Mouse (Mus musculus) small intestine, adult 2 months (tissue): Measurements from ENCODE around the gene Mon1b. TPM values are rescaled to one million over a fixed set of nuclear protein-coding genes. Genes with fewer than 3 reads are reported as not detected.

Source experiments
- H3K27ac ChIP-seq: fragments of 200-500 bp; 2 replicates; pipeline ENCODE4 v1.5.1; 2012; ENCODE audit warnings: low read depth, low read length, control low read depth, inconsistent platforms; ENCODE audit not compliant: insufficient read depth
- H3K27me3 ChIP-seq: fragments of 200-500 bp; 2 replicates; pipeline ENCODE4 v1.6.1; 2012; ENCODE audit warnings: mild to moderate bottlenecking, moderate library complexity, low read length, inconsistent platforms; ENCODE audit not compliant: control insufficient read depth, insufficient read depth
- H3K36me3 ChIP-seq: fragments of 200-500 bp; 2 replicates; pipeline ENCODE4 v1.6.1; 2012; ENCODE audit warnings: mild to moderate bottlenecking, low read length, control low read depth, inconsistent platforms; ENCODE audit not compliant: control insufficient read depth, insufficient read depth
- H3K4me1 ChIP-seq: fragments of 200-500 bp; 2 replicates; pipeline ENCODE4 v1.6.1; 2012; ENCODE audit warnings: low read length, inconsistent platforms, mixed read lengths; ENCODE audit not compliant: control insufficient read depth, insufficient read depth, insufficient read length
- H3K4me3 ChIP-seq: fragments of 200-500 bp; 2 replicates; pipeline ENCODE4 v1.5.1; 2012; ENCODE audit warnings: low read depth, mild to moderate bottlenecking, control low read depth, inconsistent platforms, low read length, moderate library complexity
- CTCF ChIP-seq: fragments of 200-500 bp; IDR thresholded peaks from 2 replicates; pipeline ENCODE4 v1.5.1; 2012; ENCODE audit warnings: low read depth, mild to moderate bottlenecking, control low read depth, inconsistent platforms, low read length, moderate library complexity, mixed read lengths; ENCODE audit not compliant: insufficient replicate concordance, insufficient read length; ENCODE audit errors: extremely low read depth
- POLR2A ChIP-seq: fragments of 200-500 bp; IDR thresholded peaks from 2 replicates; pipeline ENCODE4 v1.6.1; 2012; ENCODE audit warnings: low read depth, mild to moderate bottlenecking, control low read depth, inconsistent platforms, low read length, moderate library complexity
- WGBS: fragments of 180-500 bp; shearing (Covaris S2); methylation state at CpG from one replicate; pipeline ENCODE4 v1.1.7; 2018; 5-methylcytosine and 5-hydroxymethylcytosine counted together
- polyA plus RNA-seq: library from polyadenylated mRNA; depleted of rRNA; stranded (reverse); fragments of >200 nt; gene quantifications from 2 replicates; pipeline ENCODE4 v1.2.3, GENCODE M21; 2012

The Mon1b gene
- polyA plus RNA-seq, 1 experiment: 9.9 TPM

DNA sequence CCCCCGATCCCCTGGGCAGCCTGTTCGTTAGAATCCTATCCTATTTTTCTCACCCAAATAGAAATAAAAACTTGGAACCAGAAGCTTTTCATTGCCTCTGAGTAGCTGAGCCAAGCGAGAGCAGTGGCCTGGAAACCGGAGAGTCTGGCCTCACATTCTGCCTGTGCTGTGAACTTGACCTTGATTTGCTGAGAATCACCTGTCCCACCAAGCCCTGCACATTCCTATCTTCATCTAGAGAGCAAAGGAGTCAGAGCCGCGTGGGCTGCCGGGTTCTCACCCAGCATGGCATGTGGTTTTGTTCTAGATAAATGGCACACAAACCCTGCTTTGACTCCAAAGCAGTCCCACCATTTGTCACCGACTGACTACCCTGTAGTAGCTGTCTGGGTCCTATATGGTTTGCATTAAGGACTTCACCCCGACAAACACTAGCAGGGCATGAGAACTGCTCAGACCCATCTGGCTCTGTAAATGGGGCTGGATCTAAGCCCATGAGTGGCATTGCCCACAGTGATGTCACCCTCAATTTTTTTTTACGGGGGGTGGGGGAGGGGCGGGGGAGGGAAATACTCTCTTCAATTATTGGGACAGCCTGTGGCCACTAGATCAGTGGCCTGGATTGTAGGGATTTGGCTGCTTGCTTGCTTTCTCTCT is 37.3 kb downstream of the Mon1b start:
- Histone ChIP-seq H3K36me3 (no peaks in the 10 kb centered on the region), H3K27ac (no peak overlapping the region), H3K27me3 (no peaks in the 10 kb centered on the region), H3K4me1 (no peaks in the 10 kb centered on the region), H3K4me3 (no peak overlapping the region)
- TF ChIP-seq POLR2A (no peak), CTCF (no peak)
- WGBS: 83% methylated on average over 11 of the region's 11 CpGs

- WGBS: 48% methylated on average over 3 of the region's 3 CpGs
- H3K36me3 ChIP-seq: no peaks in the 10 kb centered on the region
- TF ChIP-seq POLR2A (no peak), CTCF (no peak)
- H3K4me1 ChIP-seq: no peaks in the 10 kb centered on the region
- H3K4me3 ChIP-seq: no peak overlapping the region
- H3K27ac ChIP-seq: no peak overlapping the region
- H3K27me3 ChIP-seq: no peaks in the 10 kb centered on the region
Observed at GRCm38 (mm10) chr8:113673300-113673699, 37.9 kb downstream of the Mon1b start.

DNA sequence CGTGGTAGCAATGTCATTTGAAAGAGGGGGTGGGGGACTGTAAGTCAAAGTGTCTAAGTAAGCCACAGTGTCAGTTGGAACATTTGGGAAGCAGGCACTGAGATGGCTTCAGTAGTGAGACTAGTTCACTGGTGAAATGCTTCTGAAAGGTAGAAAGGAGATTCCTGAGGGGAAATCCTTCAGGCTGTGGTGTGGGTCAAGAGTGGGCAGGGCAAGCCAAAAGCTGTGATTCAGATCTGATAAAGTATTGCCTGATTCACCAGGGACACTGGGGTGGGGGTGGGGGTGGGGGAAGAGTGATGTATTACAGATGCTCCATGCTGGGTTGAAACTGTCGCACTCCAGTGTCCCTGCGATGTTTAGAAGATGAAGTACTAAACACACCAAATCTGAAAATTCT is 39.2 kb downstream of the Mon1b start:
- no peaks in the 10 kb centered on the region for H3K4me1 ChIP-seq
- no peak overlapping the region for H3K4me3 ChIP-seq
- no peaks in the 10 kb centered on the region for H3K27me3 ChIP-seq
- WGBS: 66% methylated on average over 3 of the region's 3 CpGs
- TF ChIP-seq CTCF (no peak), POLR2A (no peak)
- H3K27ac ChIP-seq: no peak overlapping the region
- no peaks in the 10 kb centered on the region for H3K36me3 ChIP-seq

DNA sequence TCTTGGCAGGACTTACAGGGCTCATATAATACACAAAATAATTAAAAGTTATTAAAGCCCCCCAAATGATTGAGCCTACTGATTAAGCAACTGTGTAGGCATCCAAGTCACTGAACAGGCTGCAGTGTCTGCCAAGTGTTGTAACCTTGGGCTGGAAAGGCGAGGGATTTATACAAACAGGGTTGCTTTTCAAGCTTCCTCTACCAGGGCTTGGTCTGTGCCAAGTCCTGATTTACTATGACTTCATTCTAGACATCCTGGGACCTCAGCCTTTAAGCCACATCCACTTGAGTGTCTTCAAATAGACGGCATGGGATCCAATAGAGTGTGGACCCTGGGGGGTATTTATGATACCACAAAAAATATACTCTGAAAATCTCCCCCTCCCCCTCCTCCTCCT is 39.9 kb downstream of the Mon1b start:
- WGBS: 59% methylated on average over 2 of the region's 2 CpGs
- no peak overlapping the region for H3K4me3 ChIP-seq
- H3K27ac ChIP-seq: no peak overlapping the region
- H3K27me3 ChIP-seq: no peaks in the 10 kb centered on the region
- no peak for TF ChIP-seq CTCF
- no peak for TF ChIP-seq POLR2A
- H3K4me1 ChIP-seq: no peaks in the 10 kb centered on the region
- no peaks in the 10 kb centered on the region for H3K36me3 ChIP-seq

GRCm38 (mm10) chr8:113676811-113677210 is 41.4 kb downstream of the Mon1b start:
- no peak for TF ChIP-seq CTCF
- H3K4me3 ChIP-seq: no peak overlapping the region
- no peaks in the 10 kb centered on the region for H3K27me3 ChIP-seq
- H3K36me3 ChIP-seq: no peaks in the 10 kb centered on the region
- WGBS: 84% methylated on average over 1 of the region's 1 CpGs
- H3K4me1 ChIP-seq: no peaks in the 10 kb centered on the region
- H3K27ac ChIP-seq: no peak overlapping the region

DNA sequence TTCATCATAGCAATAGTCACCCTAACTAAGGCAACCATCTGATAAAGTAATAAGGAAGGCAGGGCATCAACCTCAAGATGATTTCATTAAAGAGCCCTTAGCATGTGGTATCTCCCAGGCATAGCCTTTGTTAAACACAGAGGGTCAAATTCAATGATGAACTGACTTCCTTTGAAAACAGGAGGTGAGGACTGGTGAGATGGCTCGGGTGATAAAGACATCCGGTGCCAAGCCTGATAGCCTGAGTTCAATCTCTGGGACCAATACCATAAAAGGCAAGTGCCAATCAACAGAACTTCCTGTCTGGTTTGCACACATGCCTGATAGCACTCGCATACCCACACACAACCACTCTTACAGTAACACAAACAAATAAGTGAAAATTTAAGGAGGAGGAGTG is 44.0 kb downstream of the Mon1b start:
- Histone ChIP-seq H3K27ac (no peak overlapping the region), H3K4me1 (no peaks in the 10 kb centered on the region), H3K27me3 (no peaks in the 10 kb centered on the region), H3K4me3 (no peak overlapping the region), H3K36me3 (no peaks in the 10 kb centered on the region)
- TF ChIP-seq CTCF: no peak
- no peak for TF ChIP-seq POLR2A
- 46% methylated on average over 3 of the region's 3 CpGs for WGBS

DNA sequence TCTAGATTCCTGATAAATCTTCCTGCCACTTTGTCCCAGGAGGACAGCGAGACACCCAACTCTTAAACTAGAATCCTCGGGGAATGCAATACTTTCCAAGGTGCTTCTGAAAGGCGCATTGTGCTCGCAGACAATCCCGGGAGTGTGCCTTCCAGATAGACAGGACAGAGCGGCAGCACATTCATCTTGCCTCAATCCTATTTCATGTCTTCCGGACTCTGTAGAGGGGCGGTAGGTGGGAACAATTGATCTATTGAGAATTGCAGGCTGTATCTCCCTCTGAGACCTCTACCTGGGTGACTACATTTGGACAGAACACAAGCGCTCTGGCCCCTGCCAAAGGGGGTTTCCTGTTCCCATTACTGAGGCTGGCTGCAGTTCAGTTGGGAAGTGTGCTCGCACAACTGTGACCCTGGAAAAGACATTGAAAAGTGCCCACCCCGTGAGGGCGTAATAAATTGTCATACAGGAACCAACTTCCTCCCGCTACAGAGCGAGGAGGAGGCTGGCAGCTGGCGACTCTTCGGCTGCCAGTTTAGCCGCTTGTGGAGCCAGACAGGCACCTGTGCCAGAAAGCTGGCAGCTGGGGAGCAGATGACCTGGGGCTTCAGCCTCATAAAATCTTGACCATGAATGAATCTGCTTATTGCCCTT is 52.6 kb downstream of the Mon1b start:
- 63% methylated on average over 17 of the region's 17 CpGs for WGBS
- Histone ChIP-seq H3K36me3 (no peaks in the 10 kb centered on the region), H3K27me3 (no peaks in the 10 kb centered on the region), H3K27ac (no peak overlapping the region), H3K4me3 (no peak overlapping the region), H3K4me1 (no peaks in the 10 kb centered on the region)
- no peak for TF ChIP-seq CTCF
- no peak for TF ChIP-seq POLR2A
